14 mouse cellular contexts compared by ENCODE assay signal in genomic region chr3:95932157-95932556, GRCm38 (mm10). TPM values are rescaled to one million over a fixed set of nuclear protein-coding genes. Genes with fewer than 3 reads are reported as not detected.
DNase-seq lines count a peak whose midpoint lies in the region; ATAC-seq and TF ChIP-seq lines count a peak whose summit lies in the region.
"Had no signal": no experiment of that assay in that cellular context is flagged by ENCODE, and none has a peak within 500 bp of the region (broad histone marks: within the 10 kb centered on the region; RNA-seq: fewer than 3 reads in every experiment).

No protein-coding gene starts in this region.

- DNase-seq in hindbrain, postnatal 0 days (ENCODE audit: low spot score), result no peak
- no peak for DNase-seq in midbrain, embryonic 10.5 days (ENCODE audit: low spot score)
- DNase-seq in R1 (ENCODE audit: low read depth, low spot score), result peak; percentile 41
- DNase-seq in left cerebral cortex, postnatal 14 days (ENCODE audit: low spot score in 2 of 2), result no peak
- DNase-seq: adrenal gland, postnatal 14 days; cerebellum, postnatal 36 days; heart, adult 2 months; lung, postnatal 10 days; midbrain, embryonic 14.5 days; right cerebral cortex, postnatal 14 days; thymus, adult 2 months had no signal

- H3K27me3 ChIP-seq in hindbrain, postnatal 0 days (ENCODE audit: insufficient read depth, low read length), result no peaks in the 10 kb centered on the region
- no peaks in the 10 kb centered on the region for H3K27me3 ChIP-seq in hindbrain, embryonic 16.5 days (replicated peaks; ENCODE audit: control insufficient read depth, insufficient read depth, low read length)
- no peaks in the 10 kb centered on the region for H3K27me3 ChIP-seq in midbrain, embryonic 10.5 days (ENCODE audit: low read depth, poor library complexity, severe bottlenecking)
- H3K27me3 ChIP-seq in midbrain, embryonic 16.5 days (ENCODE audit: control insufficient read depth, insufficient read depth, low read depth, low read length), result no peaks in the 10 kb centered on the region
- no peaks in the 10 kb centered on the region for H3K27me3 ChIP-seq in liver, embryonic 15.5 days

- TF ChIP-seq CTCF in hindbrain, postnatal 0 days (IDR thresholded peaks at IDR 0.05; ENCODE audit: low read depth), result peak; percentile 21

- no peaks in the 10 kb centered on the region for H3K9me3 ChIP-seq in hindbrain, postnatal 0 days (ENCODE audit: low read length)
- no peaks in the 10 kb centered on the region for H3K9me3 ChIP-seq in hindbrain, embryonic 16.5 days (ENCODE audit: control insufficient read depth, low read length)
- no peaks in the 10 kb centered on the region for H3K9me3 ChIP-seq in midbrain, embryonic 10.5 days (replicated peaks)
- H3K9me3 ChIP-seq in midbrain, embryonic 16.5 days (replicated peaks; ENCODE audit: control insufficient read depth, low read length, poor library complexity, severe bottlenecking), result no peaks in the 10 kb centered on the region
- no peaks in the 10 kb centered on the region for H3K9me3 ChIP-seq in liver, embryonic 15.5 days (replicated peaks)

- no peak overlapping the region for H3K4me2 ChIP-seq in hindbrain, postnatal 0 days (ENCODE audit: low read depth, low read length)
- H3K4me2 ChIP-seq in hindbrain, embryonic 16.5 days (ENCODE audit: low read length), result no peak overlapping the region
- no peak overlapping the region for H3K4me2 ChIP-seq in midbrain, embryonic 16.5 days (ENCODE audit: low read length)
- H3K4me2 ChIP-seq in liver, embryonic 15.5 days, result peak overlapping the region; percentile 6; the same call in 1 of the 2 replicates

- H3K27ac ChIP-seq in hindbrain, postnatal 0 days, result no peak overlapping the region
- H3K27ac ChIP-seq in hindbrain, embryonic 16.5 days (ENCODE audit: low read depth, low read length), result no peak overlapping the region
- H3K27ac ChIP-seq in midbrain, embryonic 10.5 days (replicated peaks), result no peak overlapping the region
- H3K27ac ChIP-seq in midbrain, embryonic 16.5 days (ENCODE audit: low read length), result no peak overlapping the region
- H3K27ac ChIP-seq in liver, embryonic 15.5 days (replicated peaks), result no peak overlapping the region
- H3K27ac ChIP-seq: heart, adult 2 months had no signal

- intact Hi-C loops in left cerebral cortex, postnatal 14 days (cut with DNase I), result no loop called here

- H3K4me1 ChIP-seq in hindbrain, postnatal 0 days (ENCODE audit: insufficient read depth, low read length), result no peaks in the 10 kb centered on the region
- H3K4me1 ChIP-seq in hindbrain, embryonic 16.5 days (ENCODE audit: control insufficient read depth, insufficient read depth, low read depth, low read length), result peaks cover 5% of the 10 kb centered on the region
- peaks cover 26% of the 10 kb centered on the region for H3K4me1 ChIP-seq in midbrain, embryonic 10.5 days
- peaks cover 3% of the 10 kb centered on the region; the same call in 1 of the 2 replicates for H3K4me1 ChIP-seq in midbrain, embryonic 16.5 days (ENCODE audit: control insufficient read depth, insufficient read depth, low read length)
- H3K4me1 ChIP-seq in liver, embryonic 15.5 days (replicated peaks), result peaks cover 35% of the 10 kb centered on the region

- H3K9ac ChIP-seq in hindbrain, postnatal 0 days (replicated peaks; ENCODE audit: low read length), result no peak overlapping the region
- no peak overlapping the region for H3K9ac ChIP-seq in hindbrain, embryonic 16.5 days (ENCODE audit: low read depth, low read length)
- no peak overlapping the region for H3K9ac ChIP-seq in midbrain, embryonic 16.5 days (ENCODE audit: low read depth, low read length)
- no peak overlapping the region for H3K9ac ChIP-seq in liver, embryonic 15.5 days

- 44% methylated on average over 1 of the region's 1 CpGs for WGBS in hindbrain, postnatal 0 days
- 54% methylated on average over 1 of the region's 1 CpGs for WGBS in hindbrain, embryonic 16.5 days
- 72% methylated on average over 1 of the region's 1 CpGs for WGBS in midbrain, embryonic 10.5 days
- WGBS in midbrain, embryonic 16.5 days, result 48% methylated on average over 1 of the region's 1 CpGs
- 47% methylated on average over 1 of the region's 1 CpGs for WGBS in liver, embryonic 15.5 days (ENCODE audit: insufficient replicate concordance)

- H3K4me3 ChIP-seq in hindbrain, postnatal 0 days (ENCODE audit: low read length), result no peak overlapping the region
- H3K4me3 ChIP-seq in hindbrain, embryonic 16.5 days (ENCODE audit: low read length), result no peak overlapping the region
- peak overlapping the region; percentile 19; the same call in 1 of the 2 replicates for H3K4me3 ChIP-seq in midbrain, embryonic 10.5 days
- no peak overlapping the region for H3K4me3 ChIP-seq in midbrain, embryonic 16.5 days (ENCODE audit: low read depth, low read length)
- no peak overlapping the region for H3K4me3 ChIP-seq in liver, embryonic 15.5 days (replicated peaks)
- H3K4me3 ChIP-seq: heart, adult 2 months had no signal

- no peak for ATAC-seq in hindbrain, postnatal 0 days
- ATAC-seq in hindbrain, embryonic 16.5 days, result no peak
- no peak for ATAC-seq in midbrain, embryonic 16.5 days
- no peak for ATAC-seq in liver, embryonic 15.5 days (ENCODE audit: insufficient read depth)

- peaks cover 12% of the 10 kb centered on the region; the same call in 1 of the 2 replicates for H3K36me3 ChIP-seq in hindbrain, postnatal 0 days (ENCODE audit: insufficient read depth, low read length)
- peaks cover 7% of the 10 kb centered on the region for H3K36me3 ChIP-seq in hindbrain, embryonic 16.5 days (ENCODE audit: control insufficient read depth, insufficient read depth, low read length)
- H3K36me3 ChIP-seq in midbrain, embryonic 10.5 days, result peaks cover 51% of the 10 kb centered on the region
- H3K36me3 ChIP-seq in midbrain, embryonic 16.5 days (ENCODE audit: control insufficient read depth, insufficient read depth, low read length), result no peaks in the 10 kb centered on the region
- H3K36me3 ChIP-seq in liver, embryonic 15.5 days (replicated peaks), result peaks cover 39% of the 10 kb centered on the region

RNA-seq across cellular contexts. Expression of gene Anp32e, which starts 3.1 kb away (rescaled TPM):
- total RNA-seq in hindbrain, postnatal 0 days (2014; rRNA removed), result 26.2 and 27.5 TPM in 2 replicates
- 127 and 128 TPM in 2 replicates for polyA plus RNA-seq in hindbrain, postnatal 0 days (2015; fragmentation: Nextera tagmentation; extraction: Ambion mirVana)
- 110 and 118 TPM in 2 replicates for polyA plus RNA-seq in hindbrain, embryonic 16.5 days (2015; fragmentation: Nextera tagmentation; extraction: Ambion mirVana)
- polyA plus RNA-seq in midbrain, embryonic 10.5 days (2016; fragmentation: Nextera tagmentation; extraction: Ambion mirVana), result 366 and 378 TPM in 2 replicates
- polyA plus RNA-seq in midbrain, embryonic 16.5 days (2015; fragmentation: Nextera tagmentation; extraction: Ambion mirVana), result 110 and 131 TPM in 2 replicates
- polyA plus RNA-seq in liver, embryonic 15.5 days (2015; fragmentation: Nextera tagmentation; extraction: Ambion mirVana), result 117 and 129 TPM in 2 replicates
- 100 to 1,000 TPM in 1 of 2 experiments, 10 to 100 TPM in 1; 95.6 to 107 TPM for total RNA-seq in left cerebral cortex, postnatal 14 days (2021)

RNA-seq across cellular contexts. Expression of gene Car14, which starts 27.7 kb away (rescaled TPM):
- total RNA-seq in hindbrain, postnatal 0 days (2014; rRNA removed), result 7.5 and 9.4 TPM in 2 replicates
- 16.7 and 17.8 TPM in 2 replicates for polyA plus RNA-seq in hindbrain, postnatal 0 days (2015; fragmentation: Nextera tagmentation; extraction: Ambion mirVana)
- 16.1 and 16.9 TPM in 2 replicates for polyA plus RNA-seq in hindbrain, embryonic 16.5 days (2015; fragmentation: Nextera tagmentation; extraction: Ambion mirVana)
- 67.7 and 93.9 TPM in 2 replicates for polyA plus RNA-seq in midbrain, embryonic 10.5 days (2016; fragmentation: Nextera tagmentation; extraction: Ambion mirVana)
- 7.6 and 9.2 TPM in 2 replicates for polyA plus RNA-seq in midbrain, embryonic 16.5 days (2015; fragmentation: Nextera tagmentation; extraction: Ambion mirVana)
- 11.8 and 15.6 TPM in 2 replicates for polyA plus RNA-seq in liver, embryonic 15.5 days (2015; fragmentation: Nextera tagmentation; extraction: Ambion mirVana)
- 1 to 10 TPM; 5.3 to 5.5 TPM for total RNA-seq in left cerebral cortex, postnatal 14 days (2021)

RNA-seq across cellular contexts. Expression of gene Aph1a, which starts 38.4 kb away (rescaled TPM):
- total RNA-seq in hindbrain, postnatal 0 days (2014; rRNA removed), result 75.9 and 99.4 TPM in 2 replicates
- 41.1 and 42.2 TPM in 2 replicates for polyA plus RNA-seq in hindbrain, postnatal 0 days (2015; fragmentation: Nextera tagmentation; extraction: Ambion mirVana)
- 30.1 and 31.8 TPM in 2 replicates for polyA plus RNA-seq in hindbrain, embryonic 16.5 days (2015; fragmentation: Nextera tagmentation; extraction: Ambion mirVana)
- polyA plus RNA-seq in midbrain, embryonic 10.5 days (2016; fragmentation: Nextera tagmentation; extraction: Ambion mirVana), result 31.1 and 37.4 TPM in 2 replicates
- 27.1 and 35.1 TPM in 2 replicates for polyA plus RNA-seq in midbrain, embryonic 16.5 days (2015; fragmentation: Nextera tagmentation; extraction: Ambion mirVana)
- 11.8 and 13.3 TPM in 2 replicates for polyA plus RNA-seq in liver, embryonic 15.5 days (2015; fragmentation: Nextera tagmentation; extraction: Ambion mirVana)
- 10 to 100 TPM; 72.2 to 79.0 TPM for total RNA-seq in left cerebral cortex, postnatal 14 days (2021)

RNA-seq across cellular contexts. Expression of gene BC028528, which starts 40.4 kb away (rescaled TPM):
- total RNA-seq in hindbrain, postnatal 0 days (2014; rRNA removed), result 2.6 and 5.5 TPM in 2 replicates
- 21.3 and 23.3 TPM in 2 replicates for polyA plus RNA-seq in hindbrain, postnatal 0 days (2015; fragmentation: Nextera tagmentation; extraction: Ambion mirVana)
- 17.2 and 21.4 TPM in 2 replicates for polyA plus RNA-seq in hindbrain, embryonic 16.5 days (2015; fragmentation: Nextera tagmentation; extraction: Ambion mirVana)
- polyA plus RNA-seq in midbrain, embryonic 10.5 days (2016; fragmentation: Nextera tagmentation; extraction: Ambion mirVana), result 8.1 and 9.6 TPM in 2 replicates
- 18.2 and 18.5 TPM in 2 replicates for polyA plus RNA-seq in midbrain, embryonic 16.5 days (2015; fragmentation: Nextera tagmentation; extraction: Ambion mirVana)
- 6.6 and 7.0 TPM in 2 replicates for polyA plus RNA-seq in liver, embryonic 15.5 days (2015; fragmentation: Nextera tagmentation; extraction: Ambion mirVana)
- 10 to 100 TPM; 10.4 to 12.7 TPM for total RNA-seq in left cerebral cortex, postnatal 14 days (2021)

RNA-seq across cellular contexts. Expression of gene Ciart, which starts 50.1 kb away (rescaled TPM):
- 2.5 and 4.3 TPM in 2 replicates for total RNA-seq in hindbrain, postnatal 0 days (2014; rRNA removed)
- polyA plus RNA-seq in hindbrain, postnatal 0 days (2015; fragmentation: Nextera tagmentation; extraction: Ambion mirVana), result 7.5 and 11.4 TPM in 2 replicates
- 5.1 and 6.1 TPM in 2 replicates for polyA plus RNA-seq in hindbrain, embryonic 16.5 days (2015; fragmentation: Nextera tagmentation; extraction: Ambion mirVana)
- polyA plus RNA-seq in midbrain, embryonic 10.5 days (2016; fragmentation: Nextera tagmentation; extraction: Ambion mirVana), result 7.9 and 12.3 TPM in 2 replicates
- 4.8 and 5.2 TPM in 2 replicates for polyA plus RNA-seq in midbrain, embryonic 16.5 days (2015; fragmentation: Nextera tagmentation; extraction: Ambion mirVana)
- polyA plus RNA-seq in liver, embryonic 15.5 days (2015; fragmentation: Nextera tagmentation; extraction: Ambion mirVana), result 1.2 and 1.4 TPM in 2 replicates
- 10 to 100 TPM; 17.0 to 20.9 TPM for total RNA-seq in left cerebral cortex, postnatal 14 days (2021)
